Mouse (Mus musculus) urinary bladder, adult 18-20 months (tissue): ENCODE measurements at regions not wholly inside any gene's neighbourhood (a gene's known extent, or its start where the extent isn't known, plus 50 kb on each side); places are given as distances from the start of the nearest gene placed in this dataset.

ENCODE experiments used
- DNase-seq, 2 experiments: peaks; one replicate each; pipeline ENCODE4 v3.0.0; 2022; ENCODE audit warnings: low spot score in 2 of 2, mixed read lengths in 2 of 2

- no peak for DNase-seq
Observed at GRCm38 (mm10) chr15:87229951-87230350, 314.1 kb upstream of the Fam19a5 start.

- no peak for DNase-seq
Observed at GRCm38 (mm10) chr15:87236096-87236495, 308.0 kb upstream of the Fam19a5 start.

GRCm38 (mm10) chr15:87239057-87239456, 305.0 kb upstream of the Fam19a5 start:
- DNase-seq, result no peak

GRCm38 (mm10) chr15:87261497-87261896, 282.6 kb upstream of the Fam19a5 start:
- DNase-seq, result no peak

GRCm38 (mm10) chr15:87264906-87265305, 279.2 kb upstream of the Fam19a5 start:
- DNase-seq, result no peak

- no peak for DNase-seq
Observed at GRCm38 (mm10) chr15:87290987-87291529, 253.0 kb upstream of the Fam19a5 start.

GRCm38 (mm10) chr15:87319896-87320295, 224.2 kb upstream of the Fam19a5 start:
- no peak for DNase-seq

- DNase-seq, result no peak
Observed at GRCm38 (mm10) chr15:87321067-87321985, 222.8 kb upstream of the Fam19a5 start.

- no peak for DNase-seq
Observed at GRCm38 (mm10) chr15:87325389-87325788, 218.7 kb upstream of the Fam19a5 start.

- DNase-seq, result no peak
Observed at GRCm38 (mm10) chr15:87326281-87326680, 217.8 kb upstream of the Fam19a5 start.

- no peak for DNase-seq
Observed at GRCm38 (mm10) chr15:87332441-87332840, 211.7 kb upstream of the Fam19a5 start.

GRCm38 (mm10) chr15:87333527-87333926, 210.6 kb upstream of the Fam19a5 start:
- no peak for DNase-seq

GRCm38 (mm10) chr15:87334430-87334829, 209.7 kb upstream of the Fam19a5 start:
- no peak for DNase-seq

- DNase-seq, result no peak
Observed at GRCm38 (mm10) chr15:87335324-87335723, 208.8 kb upstream of the Fam19a5 start.

GRCm38 (mm10) chr15:87335737-87336136, 208.4 kb upstream of the Fam19a5 start:
- no peak for DNase-seq

GRCm38 (mm10) chr15:87339904-87340303, 204.2 kb upstream of the Fam19a5 start:
- DNase-seq, result no peak

- no peak for DNase-seq
Observed at GRCm38 (mm10) chr15:87342656-87343055, 201.4 kb upstream of the Fam19a5 start.

- no peak for DNase-seq
Observed at GRCm38 (mm10) chr15:87345826-87346225, 198.3 kb upstream of the Fam19a5 start.

- DNase-seq, result no peak
Observed at GRCm38 (mm10) chr15:87349533-87350247, 194.4 kb upstream of the Fam19a5 start.

GRCm38 (mm10) chr15:87352812-87353211, 191.3 kb upstream of the Fam19a5 start:
- DNase-seq, result no peak

- DNase-seq, result no peak
Observed at GRCm38 (mm10) chr15:87353886-87354285, 190.2 kb upstream of the Fam19a5 start.

GRCm38 (mm10) chr15:87360457-87360856, 183.6 kb upstream of the Fam19a5 start:
- DNase-seq, result no peak
